Mouse (Mus musculus): ENCODE results near the gene Tfec.

DNA sequence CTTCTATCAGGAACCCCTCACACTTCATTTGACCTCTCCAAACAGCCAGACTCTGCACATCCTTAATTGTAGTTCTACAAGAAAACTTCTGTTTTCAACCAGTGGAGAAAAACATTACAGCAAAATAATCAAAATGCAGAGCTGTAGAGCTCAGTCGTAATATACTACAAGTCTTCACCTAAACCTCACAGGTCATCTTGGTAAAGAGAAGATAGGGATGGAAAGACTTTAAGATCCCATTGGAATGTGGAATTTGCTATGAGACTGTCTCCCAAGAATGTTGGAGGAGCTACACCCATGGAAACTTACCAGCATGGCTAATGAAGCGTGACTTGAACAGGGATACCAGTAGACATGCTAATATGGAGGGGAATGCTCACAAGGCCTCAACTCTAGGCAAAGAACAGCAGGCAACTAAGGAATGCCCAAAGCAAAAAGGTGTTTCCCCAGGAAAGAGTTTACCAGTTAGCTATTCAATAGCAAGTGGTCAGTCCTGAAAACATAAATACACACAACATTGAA lies 24.2 kb downstream of the Tfec start:
- TF ChIP-seq GATA1 (IDR thresholded peaks at IDR 0.05; ENCODE audit: low read length) (no peak), TAL1 (IDR thresholded peaks at IDR 0.05; ENCODE audit: low read length) (no peak)
